Mouse (Mus musculus): ENCODE results near the gene Synj1. TPM values are rescaled to one million over a fixed set of nuclear protein-coding genes. Genes with fewer than 3 reads are reported as not detected.

Gene Synj1
- polyA plus RNA-seq, 1 experiment from 2014 or later, result 15.6 TPM

- Histone ChIP-seq H3K4me3 (ENCODE audit: low read depth, low read length) (no peak overlapping the region), H3K27ac (replicated peaks; ENCODE audit: low read depth, low read length) (no peak overlapping the region), H3K4me2 (ENCODE audit: low read depth, low read length) (no peak overlapping the region), H3K9me3 (ENCODE audit: control insufficient read depth, low read length) (no peaks in the 10 kb centered on the region), H3K27me3 (replicated peaks; ENCODE audit: control insufficient read depth, insufficient read depth, low read length) (no peaks in the 10 kb centered on the region), H3K4me1 (ENCODE audit: control insufficient read depth, insufficient read depth, low read length) (no peaks in the 10 kb centered on the region), H3K36me3 (ENCODE audit: control insufficient read depth, insufficient read depth, low read length) (peaks cover 22% of the 10 kb centered on the region), H3K9ac (ENCODE audit: low read depth, low read length) (no peak overlapping the region)
- ATAC-seq (ENCODE audit: low read depth), result no peak
- no peak for DNase-seq (ENCODE audit: low spot score)
- 55% methylated on average over 17 of the region's 17 CpGs for WGBS
These were observed 60.6 kb downstream of the Synj1 start for GRCm38 (mm10) chr16:90950354-90950963.

DNA sequence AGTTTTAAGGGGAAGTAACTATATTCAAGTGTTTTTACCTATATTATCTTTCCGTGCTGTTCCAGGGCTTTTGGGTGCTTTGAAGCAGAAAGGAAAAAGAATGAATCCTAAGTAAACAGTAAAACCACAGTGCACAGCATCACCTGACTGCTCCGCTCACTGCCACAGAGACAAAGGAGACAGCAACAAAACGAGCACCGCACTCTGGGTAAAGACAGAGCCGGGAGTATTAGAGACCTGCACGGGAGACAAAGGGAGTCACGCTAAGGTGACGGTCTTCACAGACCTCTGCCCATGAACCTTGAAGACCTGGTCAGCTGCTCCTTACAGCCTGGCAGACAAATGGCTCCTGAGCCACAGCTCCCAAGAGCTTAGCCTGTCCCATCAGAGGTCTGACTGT is 64.1 kb downstream of the Synj1 start:
- WGBS, result 86% methylated on average over 8 of the region's 8 CpGs
- H3K9ac ChIP-seq (ENCODE audit: low read depth, low read length), result no peak overlapping the region
- H3K4me3 ChIP-seq (ENCODE audit: low read depth, low read length), result no peak overlapping the region
- no peaks in the 10 kb centered on the region for H3K4me1 ChIP-seq (ENCODE audit: control insufficient read depth, insufficient read depth, low read length)
- DNase-seq (ENCODE audit: low spot score), result no peak
- H3K4me2 ChIP-seq (ENCODE audit: low read depth, low read length), result no peak overlapping the region
- H3K9me3 ChIP-seq (ENCODE audit: control insufficient read depth, low read length), result no peaks in the 10 kb centered on the region
- H3K27ac ChIP-seq (replicated peaks; ENCODE audit: low read depth, low read length), result no peak overlapping the region
- H3K27me3 ChIP-seq (replicated peaks; ENCODE audit: control insufficient read depth, insufficient read depth, low read length), result no peaks in the 10 kb centered on the region
- ATAC-seq (ENCODE audit: low read depth), result no peak
- peaks cover 33% of the 10 kb centered on the region for H3K36me3 ChIP-seq (ENCODE audit: control insufficient read depth, insufficient read depth, low read length)

GRCm38 (mm10) chr16:90941246-90941645 is 69.9 kb downstream of the Synj1 start:
- peaks cover 23% of the 10 kb centered on the region; the same call in 1 of the 2 replicates for H3K36me3 ChIP-seq (ENCODE audit: control insufficient read depth, insufficient read depth, low read length)
- ATAC-seq (ENCODE audit: low read depth) (no peak), DNase-seq (ENCODE audit: low spot score) (no peak)
- no peaks in the 10 kb centered on the region for H3K27me3 ChIP-seq (replicated peaks; ENCODE audit: control insufficient read depth, insufficient read depth, low read length)
- H3K4me3 ChIP-seq (ENCODE audit: low read depth, low read length), result no peak overlapping the region
- no peak overlapping the region for H3K27ac ChIP-seq (replicated peaks; ENCODE audit: low read depth, low read length)
- no peaks in the 10 kb centered on the region for H3K9me3 ChIP-seq (ENCODE audit: control insufficient read depth, low read length)
- 93% methylated on average over 7 of the region's 7 CpGs for WGBS
- no peak overlapping the region for H3K4me2 ChIP-seq (ENCODE audit: low read depth, low read length)
- H3K9ac ChIP-seq (ENCODE audit: low read depth, low read length), result no peak overlapping the region
- H3K4me1 ChIP-seq (ENCODE audit: control insufficient read depth, insufficient read depth, low read length), result no peaks in the 10 kb centered on the region

DNA sequence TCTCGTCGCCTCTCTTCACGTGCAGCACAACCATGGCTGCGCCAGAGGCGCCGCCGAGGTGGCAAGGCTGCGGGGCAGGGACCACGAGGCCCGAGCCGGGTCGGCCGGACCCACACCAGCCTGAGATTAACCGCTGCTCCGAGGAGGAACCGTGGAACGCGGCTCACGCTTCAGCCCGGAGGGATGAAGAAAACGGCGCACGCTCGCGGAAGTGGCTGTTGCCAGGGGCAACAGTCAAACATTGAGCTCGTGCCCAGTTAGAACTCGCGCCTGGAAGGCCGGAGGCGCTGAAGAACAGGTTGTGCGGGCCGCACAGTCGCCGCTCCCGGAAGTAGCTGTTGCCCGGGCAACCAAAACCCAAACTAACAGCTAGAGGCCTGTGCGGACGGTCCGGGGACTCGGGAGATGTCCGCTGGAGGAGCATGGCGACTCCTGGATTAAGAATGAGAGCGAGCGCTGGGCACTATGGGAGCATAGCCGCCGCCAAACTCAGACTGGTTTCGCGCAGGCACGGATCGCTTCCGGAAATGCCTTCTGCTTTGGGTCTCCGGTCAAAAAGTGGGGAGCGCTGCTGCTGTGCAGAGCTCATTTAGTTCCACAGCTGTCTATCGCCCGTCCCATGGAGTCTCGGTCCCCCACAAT is 76.3 kb downstream of the Synj1 start, which contains the start of gene Cfap298:
Cfap298 (minus strand) TSS at position 428 of the 642 bp plus-strand sequence.
- under 1% methylated on average over 50 of the region's 56 CpGs for WGBS
- H3K4me2 ChIP-seq (ENCODE audit: low read depth, low read length), result peak within 1 kb of the TSS; percentile 74

DNA sequence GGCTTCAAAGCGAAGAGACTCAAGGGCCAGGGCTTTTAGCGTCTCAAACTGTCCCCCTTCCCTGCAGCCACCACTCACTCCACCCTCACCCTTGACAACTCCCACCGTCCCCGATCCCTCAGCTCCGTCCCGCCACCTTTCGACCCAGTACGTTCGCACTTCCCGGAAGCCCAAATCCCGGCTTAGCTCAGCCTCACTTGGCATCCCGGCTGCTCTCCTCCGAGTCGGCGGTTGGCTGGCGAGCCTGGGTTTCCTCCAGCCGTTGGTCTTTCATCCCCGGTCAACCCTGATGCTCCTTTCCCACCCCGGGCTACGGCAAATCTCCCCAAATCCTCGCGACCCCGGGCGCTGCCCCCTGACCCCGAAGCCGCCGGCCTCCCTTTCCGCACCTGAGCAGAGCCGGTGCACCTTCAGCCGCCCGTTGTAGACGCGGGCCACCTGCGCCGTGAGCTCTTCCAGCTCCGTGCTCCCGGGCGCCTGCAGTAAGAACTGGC is 76.9 kb downstream of the Synj1 start:
- Histone ChIP-seq H3K27me3 (replicated peaks; ENCODE audit: control insufficient read depth, insufficient read depth, low read length) (no peaks in the 10 kb centered on the region), H3K27ac (replicated peaks; ENCODE audit: low read depth, low read length) (peak overlapping the region; percentile 78), H3K9ac (ENCODE audit: low read depth, low read length) (peak overlapping the region; percentile 73), H3K9me3 (ENCODE audit: control insufficient read depth, low read length) (no peaks in the 10 kb centered on the region), H3K4me3 (ENCODE audit: low read depth, low read length) (peak overlapping the region; percentile 81), H3K4me1 (ENCODE audit: control insufficient read depth, insufficient read depth, low read length) (no peaks in the 10 kb centered on the region), H3K4me2 (ENCODE audit: low read depth, low read length) (peak overlapping the region; percentile 74), H3K36me3 (ENCODE audit: control insufficient read depth, insufficient read depth, low read length) (no peaks in the 10 kb centered on the region)
- DNase-seq (ENCODE audit: low spot score) (peak; percentile 76), ATAC-seq (ENCODE audit: low read depth) (peak; percentile 66)
- WGBS, result under 1% methylated on average over 30 of the region's 38 CpGs

More for the DNA sequence above, 76.3 kb downstream of the Synj1 start, which contains the start of gene Cfap298:
- no peaks in the 10 kb centered on the region for H3K4me1 ChIP-seq (ENCODE audit: control insufficient read depth, insufficient read depth, low read length)
- peak within 1 kb of the TSS; percentile 81 for H3K4me3 ChIP-seq (ENCODE audit: low read depth, low read length)
- no peaks in the 10 kb centered on the region for H3K9me3 ChIP-seq (ENCODE audit: control insufficient read depth, low read length)
- peak within 1 kb of the TSS; percentile 73 for H3K9ac ChIP-seq (ENCODE audit: low read depth, low read length)
- no peaks in the 10 kb centered on the region for H3K36me3 ChIP-seq (ENCODE audit: control insufficient read depth, insufficient read depth, low read length)
- ATAC-seq (ENCODE audit: low read depth) (peak; percentile 98), DNase-seq (ENCODE audit: low spot score) (peak; percentile 98)
- no peaks in the 10 kb centered on the region for H3K27me3 ChIP-seq (replicated peaks; ENCODE audit: control insufficient read depth, insufficient read depth, low read length)
- peak within 1 kb of the TSS; percentile 78 for H3K27ac ChIP-seq (replicated peaks; ENCODE audit: low read depth, low read length)

GRCm38 (mm10) chr16:90933534-90934176 is 77.5 kb downstream of the Synj1 start:
- no peaks in the 10 kb centered on the region for H3K9me3 ChIP-seq (ENCODE audit: control insufficient read depth, low read length)
- H3K27me3 ChIP-seq (replicated peaks; ENCODE audit: control insufficient read depth, insufficient read depth, low read length), result no peaks in the 10 kb centered on the region
- no peaks in the 10 kb centered on the region for H3K36me3 ChIP-seq (ENCODE audit: control insufficient read depth, insufficient read depth, low read length)
- ATAC-seq (ENCODE audit: low read depth), result no peak
- no peak for DNase-seq (ENCODE audit: low spot score)
- 27% methylated on average over 13 of the region's 13 CpGs for WGBS
- peak overlapping the region; percentile 73 for H3K9ac ChIP-seq (ENCODE audit: low read depth, low read length)
- H3K4me3 ChIP-seq (ENCODE audit: low read depth, low read length), result peak overlapping the region; percentile 81
- peak overlapping the region; percentile 78 for H3K27ac ChIP-seq (replicated peaks; ENCODE audit: low read depth, low read length)
- peak overlapping the region; percentile 74 for H3K4me2 ChIP-seq (ENCODE audit: low read depth, low read length)
- H3K4me1 ChIP-seq (ENCODE audit: control insufficient read depth, insufficient read depth, low read length), result no peaks in the 10 kb centered on the region

- Histone ChIP-seq H3K36me3 (ENCODE audit: control insufficient read depth, insufficient read depth, low read length) (peaks cover 10% of the 10 kb centered on the region), H3K9ac (ENCODE audit: low read depth, low read length) (no peak overlapping the region), H3K4me2 (ENCODE audit: low read depth, low read length) (no peak overlapping the region), H3K27ac (replicated peaks; ENCODE audit: low read depth, low read length) (no peak overlapping the region), H3K4me1 (ENCODE audit: control insufficient read depth, insufficient read depth, low read length) (no peaks in the 10 kb centered on the region), H3K27me3 (replicated peaks; ENCODE audit: control insufficient read depth, insufficient read depth, low read length) (no peaks in the 10 kb centered on the region), H3K9me3 (ENCODE audit: control insufficient read depth, low read length) (no peaks in the 10 kb centered on the region), H3K4me3 (ENCODE audit: low read depth, low read length) (no peak overlapping the region)
- 86% methylated on average over 4 of the region's 4 CpGs for WGBS
- DNase-seq (ENCODE audit: low spot score) (no peak), ATAC-seq (ENCODE audit: low read depth) (no peak)
These were observed 83.7 kb downstream of the Synj1 start for GRCm38 (mm10) chr16:90927446-90927845.

DNA sequence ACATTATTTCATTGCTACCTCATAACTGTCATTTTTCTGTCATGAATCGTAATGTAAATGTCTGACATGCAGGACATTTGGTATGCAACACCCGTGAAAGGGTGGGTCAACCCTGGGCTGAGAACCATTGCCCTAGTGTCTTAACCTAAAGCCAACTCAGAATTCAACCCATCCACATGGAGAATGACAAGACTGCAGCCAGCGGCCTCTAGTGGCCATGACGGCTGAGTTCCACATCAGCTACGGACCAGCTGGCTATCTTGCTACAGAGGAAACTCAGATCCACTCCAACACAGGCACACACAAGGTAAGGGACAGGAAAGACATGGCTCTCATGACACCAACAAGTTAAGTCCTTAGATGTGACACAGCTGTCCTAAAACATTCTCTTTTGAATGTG is 85.6 kb downstream of the Synj1 start:
- H3K9ac ChIP-seq (ENCODE audit: low read depth, low read length), result no peak overlapping the region
- ATAC-seq (ENCODE audit: low read depth), result peak; percentile 79
- no peaks in the 10 kb centered on the region for H3K9me3 ChIP-seq (ENCODE audit: control insufficient read depth, low read length)
- WGBS, result 21% methylated on average over 5 of the region's 5 CpGs
- no peak overlapping the region for H3K27ac ChIP-seq (replicated peaks; ENCODE audit: low read depth, low read length)
- peak; percentile 77 for DNase-seq (ENCODE audit: low spot score)
- H3K4me2 ChIP-seq (ENCODE audit: low read depth, low read length), result no peak overlapping the region
- H3K27me3 ChIP-seq (replicated peaks; ENCODE audit: control insufficient read depth, insufficient read depth, low read length), result no peaks in the 10 kb centered on the region
- peaks cover 10% of the 10 kb centered on the region for H3K36me3 ChIP-seq (ENCODE audit: control insufficient read depth, insufficient read depth, low read length)
- no peaks in the 10 kb centered on the region for H3K4me1 ChIP-seq (ENCODE audit: control insufficient read depth, insufficient read depth, low read length)
- H3K4me3 ChIP-seq (ENCODE audit: low read depth, low read length), result no peak overlapping the region
